Comparison of ENCODE assay signal across 8 mouse cellular contexts in genomic region chr9:107626844-107627277, GRCm38 (mm10). TPM values are rescaled to one million over a fixed set of nuclear protein-coding genes. Genes with fewer than 3 reads are reported as not detected.
DNase-seq lines count a peak whose midpoint lies in the region; ATAC-seq and TF ChIP-seq lines count a peak whose summit lies in the region.

No protein-coding gene starts in this region.

- no peak for TF ChIP-seq POLR2A in ES-Bruce4 (IDR thresholded peaks at IDR 0.05; ENCODE audit: insufficient read depth, low read length)
- 0 out of 2 replicates have a peak, but pooled peaks have one; percentile 4 for TF ChIP-seq POLR2A in bone marrow, adult 2 months (IDR thresholded peaks at IDR 0.05; ENCODE audit: borderline replicate concordance, control insufficient read depth, low read depth, low read length)
- 0 out of 2 replicates have a peak, but pooled peaks have one; percentile 15 for TF ChIP-seq POLR2A in thymus, adult 2 months (IDR thresholded peaks at IDR 0.05; ENCODE audit: control insufficient read depth, extremely low read depth, insufficient read depth, low read length, poor library complexity)

- no peaks in the 10 kb centered on the region for H3K36me3 ChIP-seq in ES-Bruce4 (ENCODE audit: control insufficient read depth, insufficient read depth, low read length, poor library complexity, severe bottlenecking)
- peaks cover 19% of the 10 kb centered on the region for H3K36me3 ChIP-seq in heart, embryonic 15.5 days
- peaks cover 29% of the 10 kb centered on the region for H3K36me3 ChIP-seq in liver, postnatal 0 days (replicated peaks; ENCODE audit: insufficient read depth, low read length)
- H3K36me3 ChIP-seq in neural tube, embryonic 12.5 days, result peaks cover 35% of the 10 kb centered on the region
- 0 out of 2 replicates have a peak, but pooled peaks cover 4% of the 10 kb centered on the region for H3K36me3 ChIP-seq in thymus, adult 2 months (ENCODE audit: control insufficient read depth, insufficient read depth, low read length)

- TF ChIP-seq EP300 in ES-Bruce4 (IDR thresholded peaks at IDR 0.05; ENCODE audit: insufficient read depth, low read depth, low read length), result peak; percentile 95
- no peak for TF ChIP-seq EP300 in liver, postnatal 0 days (IDR thresholded peaks at IDR 0.05; ENCODE audit: low read depth)

- no peaks in the 10 kb centered on the region for H3K9me3 ChIP-seq in ES-Bruce4 (replicated peaks; ENCODE audit: control insufficient read depth, insufficient read depth, low read length, poor library complexity, severe bottlenecking)
- no peaks in the 10 kb centered on the region for H3K9me3 ChIP-seq in heart, embryonic 15.5 days (replicated peaks)
- H3K9me3 ChIP-seq in liver, postnatal 0 days (ENCODE audit: low read length), result no peaks in the 10 kb centered on the region
- H3K9me3 ChIP-seq in neural tube, embryonic 12.5 days, result no peaks in the 10 kb centered on the region

- 8% methylated on average over 2 of the region's 2 CpGs for WGBS in bone marrow, adult 2 months
- whole genome bisulfite sequencing in heart, embryonic 15.5 days, result 6% methylated on average over 2 of the region's 2 CpGs
- WGBS in liver, postnatal 0 days (ENCODE audit: insufficient replicate concordance), result 0% methylated on average over 2 of the region's 2 CpGs
- WGBS in neural tube, embryonic 12.5 days, result 0% methylated on average over 2 of the region's 2 CpGs
- WGBS in thymus, adult 2 months, result 0% methylated on average over 2 of the region's 2 CpGs

- TF ChIP-seq CTCF in ES-Bruce4 (IDR thresholded peaks at IDR 0.05; ENCODE audit: low read depth, low read length), result peak; percentile 88
- peak; percentile 88 for TF ChIP-seq CTCF in bone marrow, adult 2 months (IDR thresholded peaks at IDR 0.05; ENCODE audit: control insufficient read depth, insufficient read depth, low read length)
- TF ChIP-seq CTCF in liver, postnatal 0 days (IDR thresholded peaks at IDR 0.05; ENCODE audit: low read depth), result peak; percentile 95
- TF ChIP-seq CTCF in thymus, adult 2 months (IDR thresholded peaks at IDR 0.05; ENCODE audit: borderline replicate concordance, control insufficient read depth, extremely low read depth, insufficient read depth, low read length, poor library complexity), result peak; percentile 96; the same call in 1 of the 2 replicates

- no peak overlapping the region for H3K27ac ChIP-seq in ES-Bruce4 (ENCODE audit: insufficient read depth, low read length)
- H3K27ac ChIP-seq in bone marrow, adult 2 months (ENCODE audit: control insufficient read depth, insufficient read depth, low read depth, low read length, poor library complexity), result peak overlapping the region; percentile 43
- H3K27ac ChIP-seq in heart, embryonic 15.5 days, result peak overlapping the region; percentile 89
- peak overlapping the region; percentile 85 for H3K27ac ChIP-seq in liver, postnatal 0 days (ENCODE audit: low read depth)
- peak overlapping the region; percentile 96 for H3K27ac ChIP-seq in neural tube, embryonic 12.5 days
- peak overlapping the region; percentile 75 for H3K27ac ChIP-seq in thymus, adult 2 months (ENCODE audit: control insufficient read depth, insufficient read depth, low read length)

- no peaks in the 10 kb centered on the region for H3K27me3 ChIP-seq in ES-Bruce4 (ENCODE audit: control insufficient read depth, insufficient read depth, low read length, poor library complexity, severe bottlenecking)
- no peaks in the 10 kb centered on the region for H3K27me3 ChIP-seq in heart, embryonic 15.5 days
- no peaks in the 10 kb centered on the region for H3K27me3 ChIP-seq in liver, postnatal 0 days (ENCODE audit: insufficient read depth, low read length)
- no peaks in the 10 kb centered on the region for H3K27me3 ChIP-seq in neural tube, embryonic 12.5 days (replicated peaks)
- H3K27me3 ChIP-seq in thymus, adult 2 months (ENCODE audit: control insufficient read depth, insufficient read depth, low read length), result no peaks in the 10 kb centered on the region

- H3K4me1 ChIP-seq in ES-Bruce4 (ENCODE audit: control insufficient read depth, insufficient read depth, low read length), result peaks cover 16% of the 10 kb centered on the region
- peaks cover 15% of the 10 kb centered on the region for H3K4me1 ChIP-seq in bone marrow, adult 2 months (ENCODE audit: control insufficient read depth, insufficient read depth, low read length)
- peaks cover 90% of the 10 kb centered on the region for H3K4me1 ChIP-seq in heart, embryonic 15.5 days (replicated peaks)
- H3K4me1 ChIP-seq in liver, postnatal 0 days (ENCODE audit: insufficient read depth), result peaks cover 73% of the 10 kb centered on the region
- peaks cover 74% of the 10 kb centered on the region for H3K4me1 ChIP-seq in neural tube, embryonic 12.5 days
- H3K4me1 ChIP-seq in thymus, adult 2 months (replicated peaks; ENCODE audit: control insufficient read depth, insufficient read depth, low read length), result peaks cover 82% of the 10 kb centered on the region

- H3K9ac ChIP-seq in ES-Bruce4 (ENCODE audit: low read depth, poor library complexity, severe bottlenecking), result no peak overlapping the region
- H3K9ac ChIP-seq in heart, embryonic 15.5 days, result peak overlapping the region; percentile 44
- 0 out of 2 replicates have a peak overlapping the region, but pooled peaks have one; percentile 23 for H3K9ac ChIP-seq in liver, postnatal 0 days (replicated peaks)
- peak overlapping the region; percentile 58 for H3K9ac ChIP-seq in neural tube, embryonic 12.5 days

- ATAC-seq in erythroid progenitor cell, adult 5-6 weeks (replicated peaks; ENCODE audit: low FRiP score, poor library complexity, severe bottlenecking), result peak; percentile 50
- peak; percentile 59 for ATAC-seq in heart, embryonic 15.5 days (replicated peaks; ENCODE audit: insufficient number of reproducible peaks, insufficient read depth, low FRiP score, low read depth)
- peak; percentile 40 for ATAC-seq in liver, postnatal 0 days
- peak; percentile 45 for ATAC-seq in neural tube, embryonic 12.5 days (ENCODE audit: low FRiP score, low read depth)

- peak overlapping the region; percentile 45 for H3K4me3 ChIP-seq in ES-Bruce4 (ENCODE audit: low read depth, low read length)
- H3K4me3 ChIP-seq in bone marrow, adult 2 months (replicated peaks; ENCODE audit: control insufficient read depth, low read depth, low read length), result peak overlapping the region; percentile 4
- peak overlapping the region; percentile 13 for H3K4me3 ChIP-seq in heart, embryonic 15.5 days
- no peak overlapping the region for H3K4me3 ChIP-seq in liver, postnatal 0 days (ENCODE audit: low read depth, low read length)
- H3K4me3 ChIP-seq in neural tube, embryonic 12.5 days, result peak overlapping the region; percentile 3; the same call in 1 of the 2 replicates
- peak overlapping the region; percentile 26 for H3K4me3 ChIP-seq in thymus, adult 2 months (ENCODE audit: control insufficient read depth, insufficient read depth, low read length)

- peak; percentile 91 for DNase-seq in kidney, postnatal 14 days
- DNase-seq in liver, postnatal 0 days, result peak; percentile 88
- DNase-seq in thymus, adult 2 months, result peak; percentile 94

- H3K4me2 ChIP-seq in heart, embryonic 15.5 days, result peak overlapping the region; percentile 94
- peak overlapping the region; percentile 42 for H3K4me2 ChIP-seq in liver, postnatal 0 days (ENCODE audit: low read depth, low read length)
- peak overlapping the region; percentile 99 for H3K4me2 ChIP-seq in neural tube, embryonic 12.5 days (replicated peaks)

RNA-seq across cellular contexts. Expression of gene Gnai2, which starts 8.3 kb away (rescaled TPM):
- polyA plus RNA-seq in ES-Bruce4 (2011; ENCODE audit: insufficient read depth, insufficient read length, low read depth, missing spikeins), result 266 and 284 TPM in 2 replicates
- 198 and 273 TPM in 2 replicates for polyA plus RNA-seq in bone marrow, adult 2 months (2011; ENCODE audit: insufficient read depth, insufficient read length, low replicate concordance, missing spikeins)
- 382 and 420 TPM in 2 replicates for total RNA-seq in erythroid progenitor cell, adult 5-6 weeks (2015; ENCODE audit: low replicate concordance)
- 334 and 357 TPM in 2 replicates for total RNA-seq in erythroid progenitor cell, adult 5-6 weeks (2017; ENCODE audit: low replicate concordance)
- polyA plus RNA-seq in heart, embryonic 15.5 days (2015; fragmentation: Nextera tagmentation; extraction: Ambion mirVana), result 367 and 431 TPM in 2 replicates
- 146 and 159 TPM in 2 replicates for polyA plus RNA-seq in liver, postnatal 0 days (2015; fragmentation: Nextera tagmentation; extraction: Ambion mirVana)
- 465 and 488 TPM in 2 replicates for polyA plus RNA-seq in neural tube, embryonic 12.5 days (2016; fragmentation: Nextera tagmentation; extraction: Ambion mirVana)
- polyA plus RNA-seq in thymus, adult 2 months (2012; rRNA removed), result 1,154 and 1,267 TPM in 2 replicates

RNA-seq across cellular contexts. Expression of gene Sema3b, which starts 17.8 kb away (rescaled TPM):
- polyA plus RNA-seq in ES-Bruce4 (2011; ENCODE audit: insufficient read depth, insufficient read length, low read depth, missing spikeins), result 15.4 and 16.5 TPM in 2 replicates
- polyA plus RNA-seq in bone marrow, adult 2 months (2011; ENCODE audit: insufficient read depth, insufficient read length, low replicate concordance, missing spikeins), result 2.1 TPM in 1 of 2 replicates, not detected in the other
- not detected in 2 replicates for total RNA-seq in erythroid progenitor cell, adult 5-6 weeks (2015; ENCODE audit: low replicate concordance)
- total RNA-seq in erythroid progenitor cell, adult 5-6 weeks (2017; ENCODE audit: low replicate concordance), result not detected in 2 replicates
- 9.7 and 10.7 TPM in 2 replicates for polyA plus RNA-seq in heart, embryonic 15.5 days (2015; fragmentation: Nextera tagmentation; extraction: Ambion mirVana)
- polyA plus RNA-seq in liver, postnatal 0 days (2015; fragmentation: Nextera tagmentation; extraction: Ambion mirVana), result 0.41 and 0.56 TPM in 2 replicates
- 4.7 and 4.8 TPM in 2 replicates for polyA plus RNA-seq in neural tube, embryonic 12.5 days (2016; fragmentation: Nextera tagmentation; extraction: Ambion mirVana)
- polyA plus RNA-seq in thymus, adult 2 months (2012; rRNA removed), result 4.3 and 4.9 TPM in 2 replicates

RNA-seq across cellular contexts. Expression of gene Ifrd2, which starts 39.4 kb away (rescaled TPM):
- 43.8 and 45.3 TPM in 2 replicates for polyA plus RNA-seq in ES-Bruce4 (2011; ENCODE audit: insufficient read depth, insufficient read length, low read depth, missing spikeins)
- polyA plus RNA-seq in bone marrow, adult 2 months (2011; ENCODE audit: insufficient read depth, insufficient read length, low replicate concordance, missing spikeins), result 172 and 173 TPM in 2 replicates
- total RNA-seq in erythroid progenitor cell, adult 5-6 weeks (2015; ENCODE audit: low replicate concordance), result 206 and 249 TPM in 2 replicates
- 122 and 166 TPM in 2 replicates for total RNA-seq in erythroid progenitor cell, adult 5-6 weeks (2017; ENCODE audit: low replicate concordance)
- polyA plus RNA-seq in heart, embryonic 15.5 days (2015; fragmentation: Nextera tagmentation; extraction: Ambion mirVana), result 31.7 and 45.7 TPM in 2 replicates
- 63.6 and 68.0 TPM in 2 replicates for polyA plus RNA-seq in liver, postnatal 0 days (2015; fragmentation: Nextera tagmentation; extraction: Ambion mirVana)
- polyA plus RNA-seq in neural tube, embryonic 12.5 days (2016; fragmentation: Nextera tagmentation; extraction: Ambion mirVana), result 20.6 and 23.3 TPM in 2 replicates
- 65.1 and 67.4 TPM in 2 replicates for polyA plus RNA-seq in thymus, adult 2 months (2012; rRNA removed)

RNA-seq across cellular contexts. Expression of gene Slc38a3, which starts 42.5 kb away (rescaled TPM):
- 8.1 and 13.3 TPM in 2 replicates for polyA plus RNA-seq in ES-Bruce4 (2011; ENCODE audit: insufficient read depth, insufficient read length, low read depth, missing spikeins)
- 1.8 and 4.7 TPM in 2 replicates for polyA plus RNA-seq in bone marrow, adult 2 months (2011; ENCODE audit: insufficient read depth, insufficient read length, low replicate concordance, missing spikeins)
- not detected in 2 replicates for total RNA-seq in erythroid progenitor cell, adult 5-6 weeks (2015; ENCODE audit: low replicate concordance)
- not detected in 2 replicates for total RNA-seq in erythroid progenitor cell, adult 5-6 weeks (2017; ENCODE audit: low replicate concordance)
- polyA plus RNA-seq in heart, embryonic 15.5 days (2015; fragmentation: Nextera tagmentation; extraction: Ambion mirVana), result 2.5 and 3.6 TPM in 2 replicates
- polyA plus RNA-seq in liver, postnatal 0 days (2015; fragmentation: Nextera tagmentation; extraction: Ambion mirVana), result 147 and 174 TPM in 2 replicates
- polyA plus RNA-seq in neural tube, embryonic 12.5 days (2016; fragmentation: Nextera tagmentation; extraction: Ambion mirVana), result 12.8 and 14.1 TPM in 2 replicates
- 9.1 and 11.2 TPM in 2 replicates for polyA plus RNA-seq in thymus, adult 2 months (2012; rRNA removed)

RNA-seq across cellular contexts. Expression of gene Hyal3, which starts 46.2 kb away (rescaled TPM):
- polyA plus RNA-seq in ES-Bruce4 (2011; ENCODE audit: insufficient read depth, insufficient read length, low read depth, missing spikeins), result 1.0 and 2.1 TPM in 2 replicates
- polyA plus RNA-seq in bone marrow, adult 2 months (2011; ENCODE audit: insufficient read depth, insufficient read length, low replicate concordance, missing spikeins), result 2.8 TPM in 1 of 2 replicates, not detected in the other
- 4.2 and 8.6 TPM in 2 replicates for total RNA-seq in erythroid progenitor cell, adult 5-6 weeks (2015; ENCODE audit: low replicate concordance)
- total RNA-seq in erythroid progenitor cell, adult 5-6 weeks (2017; ENCODE audit: low replicate concordance), result 0.64 TPM in 1 of 2 replicates, not detected in the other
- 0.68 and 0.82 TPM in 2 replicates for polyA plus RNA-seq in heart, embryonic 15.5 days (2015; fragmentation: Nextera tagmentation; extraction: Ambion mirVana)
- 0.65 and 0.86 TPM in 2 replicates for polyA plus RNA-seq in liver, postnatal 0 days (2015; fragmentation: Nextera tagmentation; extraction: Ambion mirVana)
- polyA plus RNA-seq in neural tube, embryonic 12.5 days (2016; fragmentation: Nextera tagmentation; extraction: Ambion mirVana), result 0.84 and 1.5 TPM in 2 replicates
- 2.4 TPM in 2 replicates for polyA plus RNA-seq in thymus, adult 2 months (2012; rRNA removed)

Comparison
In these comparisons a context has a peak if more than half of its experiments do, and no peak if none do; other contexts are left out.
1. H3K4me2 ChIP-seq: peak in every context shown above with its lines; median percentile 99 in neural tube, embryonic 12.5 days; 94 in heart, embryonic 15.5 days; 42 in liver, postnatal 0 days.